ENCODE assay signal across 24 mouse cellular contexts in genomic region chr4:46696467-46696866, GRCm38 (mm10). TPM values are rescaled to one million over a fixed set of nuclear protein-coding genes. Genes with fewer than 3 reads are reported as not detected.
A peak's percentile ranks its signal among the peaks of the same experiment; 100 is the strongest.
DNase-seq lines count a peak whose midpoint lies in the region; TF ChIP-seq lines count a peak whose summit lies in the region.
"Had no signal": no experiment of that assay in that cellular context is flagged by ENCODE, and none has a peak within 500 bp of the region (broad histone marks: within the 10 kb centered on the region; RNA-seq: fewer than 3 reads in every experiment).

No protein-coding gene starts in this region.

- intact Hi-C loops in left cerebral cortex, postnatal 36 days (cut with DNase I), result no loop called here
- intact Hi-C loops in left cerebral cortex, postnatal 14 days (cut with DNase I), result no loop called here

- peak; percentile 57 for DNase-seq in cerebellum, adult 9-11 months
- DNase-seq in cerebellum, adult 9-10 months, result no peak
- DNase-seq in layer of hippocampus, adult 2 months (ENCODE audit: low spot score in 2 of 2), result no peak
- DNase-seq in layer of hippocampus, adult 9-10 months (ENCODE audit: low spot score), result no peak
- DNase-seq in cerebellum, postnatal 14 days, result peak; percentile 63 to 67
- peak; percentile 66 for DNase-seq in retina, embryonic 14.5 days (ENCODE audit: low spot score)
- no peak for DNase-seq in left cerebral cortex, postnatal 36 days (ENCODE audit: low spot score in 2 of 2)
- DNase-seq in left cerebral cortex, postnatal 14 days (ENCODE audit: low spot score in 2 of 2), result no peak
- DNase-seq: adrenal gland, postnatal 25 days; gastrocnemius, postnatal 36 days; heart, adult 2 months; heart, postnatal 14 days; kidney, adult 2 months; kidney, postnatal 10 days; liver, embryonic 13.5 days; lung, adult 18-20 months; lung, postnatal 4 days; right cerebral cortex, postnatal 4 days had no signal

- H3K4me3 ChIP-seq in layer of hippocampus, adult 2 months, result no peak overlapping the region
- H3K4me3 ChIP-seq: forebrain, embryonic 13.5 days; gastrocnemius, adult 2 months; heart, adult 2 months; intestine, embryonic 15.5 days; liver, embryonic 13.5 days; megakaryocyte, embryonic 14.5 days; midbrain, embryonic 13.5 days had no signal

- peak overlapping the region; percentile 32; the same call in 1 of the 2 replicates for H3K27ac ChIP-seq in layer of hippocampus, adult 2 months
- H3K27ac ChIP-seq: forebrain, embryonic 13.5 days; gastrocnemius, adult 2 months; heart, adult 2 months; hindbrain, postnatal 0 days; intestine, embryonic 15.5 days; liver, embryonic 13.5 days; midbrain, embryonic 13.5 days had no signal

- TF ChIP-seq CTCF in layer of hippocampus, adult 2 months (conservative IDR thresholded peaks at IDR 0.05), result no peak

RNA-seq across cellular contexts. Expression of gene Tbc1d2, which starts 46.5 kb away (rescaled TPM):
- 1 to 10 TPM; 2.6 to 3.1 TPM for total RNA-seq in layer of hippocampus, adult 2 months (2021)
- 1 to 10 TPM; 2.7 to 3.8 TPM for total RNA-seq in left cerebral cortex, postnatal 36 days (2021)
- 1 to 10 TPM; 2.7 to 2.9 TPM for total RNA-seq in left cerebral cortex, postnatal 14 days (2021)

Comparison
In these comparisons a context has a peak if more than half of its experiments do, and no peak if none do; other contexts are left out.
1. DNase-seq: peak in cerebellum, adult 9-11 months (single experiment), cerebellum, postnatal 14 days (2 of 2) and retina, embryonic 14.5 days (single experiment); none in cerebellum, adult 9-10 months (single experiment), layer of hippocampus, adult 2 months (0 of 2), layer of hippocampus, adult 9-10 months (single experiment), left cerebral cortex, postnatal 36 days (0 of 2) and left cerebral cortex, postnatal 14 days (0 of 2).